Mouse (Mus musculus) pancreas, adult 10 weeks (tissue): Measurements from ENCODE around the gene Olfr855. TPM values are rescaled to one million over a fixed set of nuclear protein-coding genes. Genes with fewer than 3 reads are reported as not detected.

Source experiments
- polyA plus RNA-seq: library from polyadenylated mRNA; stranded (reverse); fragments of 350-450 nt; fragmentation: Illumina TruSeq; extraction: RNeasy Lipid Tissue Mini Kit (QIAGEN cat#74804); gene quantifications from one replicate; pipeline ENCODE4 v1.2.3, GENCODE M21; 2015; ENCODE audit warnings: low read depth, low replicate concordance; ENCODE audit not compliant: insufficient read depth

The Olfr855 gene
- polyA plus RNA-seq, result not detected

DNA sequence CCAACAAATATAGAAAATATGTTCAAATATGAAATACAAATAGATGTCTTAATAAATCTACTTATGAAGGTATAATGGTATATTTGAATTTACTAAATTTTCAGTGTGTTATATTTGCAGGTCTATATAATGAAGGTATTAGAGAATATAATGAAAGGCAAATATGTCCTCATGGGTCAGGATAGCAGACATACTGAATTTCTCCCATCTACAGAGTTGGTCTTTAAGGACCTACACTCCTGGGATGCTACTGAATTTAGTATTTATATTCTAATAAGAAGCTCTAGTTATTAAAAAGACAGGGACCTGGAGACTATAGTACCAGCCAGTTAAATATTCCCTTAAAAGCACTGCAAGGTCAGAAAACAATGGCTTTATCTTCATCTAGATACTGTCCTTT is at the start of gene Olfr855:
TSS of gene Olfr855 (plus strand) at position 301 of the 400 bp plus-strand sequence.

DNA sequence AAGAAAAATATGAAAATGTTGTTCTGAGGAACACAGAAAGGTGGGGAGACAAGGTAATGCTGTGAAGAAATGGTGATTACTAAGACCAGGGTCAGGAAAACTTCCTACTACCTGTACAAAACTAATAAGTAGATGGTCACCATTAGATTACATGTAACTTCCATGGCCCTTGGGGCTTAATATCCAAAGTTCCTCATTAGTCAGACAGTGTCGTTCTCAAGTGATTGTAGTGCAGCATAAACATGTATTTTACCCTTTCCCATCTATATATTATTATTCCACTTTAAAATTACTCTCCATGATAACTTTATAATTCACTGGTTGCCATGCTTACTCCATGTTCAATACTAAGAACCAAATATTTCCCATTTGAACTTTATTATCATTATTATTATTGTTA is 41.4 kb upstream of the Olfr855 start, which contains the start of gene Olfr853:
TSS of gene Olfr853 (minus strand) at position 101 of the 400 bp plus-strand sequence.

DNA sequence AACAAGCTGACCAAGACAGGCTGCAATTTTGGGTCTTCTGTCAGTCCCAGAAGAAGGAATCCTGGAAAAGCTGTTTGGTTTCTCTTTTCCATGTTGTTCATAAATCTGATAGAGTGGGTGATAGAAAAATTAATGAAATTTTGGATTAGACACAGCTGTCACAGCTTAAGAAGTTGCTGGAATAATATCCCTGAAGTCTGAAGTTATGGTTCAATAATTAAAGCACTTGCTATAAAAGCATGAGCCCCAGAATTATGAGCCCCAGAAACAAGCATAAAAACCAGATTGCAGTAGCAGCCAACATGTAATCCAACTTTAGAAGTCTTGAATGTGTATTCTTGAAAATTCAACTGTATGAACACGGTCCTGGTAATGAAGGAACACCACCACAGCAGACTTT is 15.1 kb upstream of the Olfr855 start, which contains the start of gene Olfr854:
TSS of gene Olfr854 (minus strand) at position 101 of the 400 bp plus-strand sequence.

DNA sequence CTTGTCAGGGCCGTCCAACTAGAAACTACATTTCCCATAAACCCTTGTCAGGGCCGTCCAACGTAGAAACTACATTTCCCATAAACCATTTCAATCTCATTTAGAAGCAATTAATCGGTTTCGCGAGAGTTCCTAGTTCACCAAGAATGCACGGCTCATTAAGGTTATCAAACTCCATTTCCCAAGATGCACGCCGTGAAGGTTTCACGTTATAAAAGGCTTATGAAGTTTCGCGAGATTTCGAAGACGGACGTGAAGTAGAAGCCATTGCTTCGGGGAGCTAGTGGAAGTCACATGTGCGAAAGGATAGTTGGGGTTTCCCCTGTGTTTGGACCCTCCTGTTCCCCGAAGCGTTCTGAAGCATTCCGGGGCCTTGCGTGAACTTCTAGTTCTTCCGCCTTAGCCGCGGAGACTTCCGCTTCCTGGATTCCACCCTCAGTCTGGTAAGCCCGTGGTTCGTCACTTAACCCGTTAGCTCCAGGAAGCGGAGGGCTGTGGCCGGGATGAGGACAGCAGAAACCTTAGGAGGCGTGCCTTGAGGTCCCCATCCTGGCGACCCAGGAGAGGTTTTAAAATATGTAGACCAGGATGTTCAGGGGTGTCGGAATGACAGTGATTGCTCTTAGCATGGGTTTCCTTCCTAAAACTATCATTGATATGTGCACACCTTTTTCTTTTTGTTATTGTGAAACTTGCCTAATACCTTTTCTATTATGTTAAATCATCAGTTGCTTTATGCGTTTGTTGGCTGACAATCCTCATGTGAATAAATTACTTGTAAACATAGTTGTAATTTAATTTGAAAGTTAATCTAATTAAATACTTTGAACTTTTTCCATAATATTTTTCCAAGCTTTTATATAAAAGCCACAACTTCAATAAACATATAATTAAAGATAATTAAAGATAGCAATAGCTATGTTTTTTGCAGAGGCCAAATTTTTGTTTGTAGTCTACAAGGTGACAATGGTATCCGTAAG is 39.7 kb downstream of the Olfr855 start, which contains the start of gene Zfp317:
TSS of gene Zfp317 (plus strand) at position 260 of the 980 bp plus-strand sequence.

Other genes starting within 250 kb of the Olfr855 start
- gene Olfr845, start 246.2 kb upstream of the Olfr855 start, polyA plus RNA-seq, result not detected
- not detected for gene Olfr846, start 218.6 kb upstream of the Olfr855 start, polyA plus RNA-seq
- gene Olfr847, start 203.9 kb upstream of the Olfr855 start, polyA plus RNA-seq, result not detected
- gene Olfr849, start 142.4 kb upstream of the Olfr855 start, polyA plus RNA-seq, result not detected
- not detected for gene Olfr850, start 104.4 kb upstream of the Olfr855 start, polyA plus RNA-seq
- gene Olfr851, start 89.3 kb upstream of the Olfr855 start, polyA plus RNA-seq, result not detected
- not detected for gene Olfr853, start 41.5 kb upstream of the Olfr855 start, polyA plus RNA-seq
- gene Olfr854, start 15.2 kb upstream of the Olfr855 start, polyA plus RNA-seq, result not detected
- gene Zfp317, start 39.5 kb downstream of the Olfr855 start, polyA plus RNA-seq, result 3.8 TPM
- gene Olfr857, start 126.8 kb downstream of the Olfr855 start, polyA plus RNA-seq, result not detected
- not detected for gene Olfr58, start 197.7 kb downstream of the Olfr855 start, polyA plus RNA-seq
- not detected for gene Olfr859, start 222.3 kb downstream of the Olfr855 start, polyA plus RNA-seq